Mouse (Mus musculus): ENCODE results near the gene Mapre1. TPM values are rescaled to one million over a fixed set of nuclear protein-coding genes. Genes with fewer than 3 reads are reported as not detected.

Mapre1 gene
- total RNA-seq, 1 experiment from 2014 or later: 134 TPM

Other genes starting within 250 kb of the Mapre1 start
- gene 4930404H24Rik, start 248.5 kb upstream of the Mapre1 start, total RNA-seq (2017): not detected in 2 replicates
- gene Nol4l, start 211.3 kb upstream of the Mapre1 start, total RNA-seq (2017): 5.2 and 8.1 TPM in 2 replicates
- gene Commd7, start 108.5 kb upstream of the Mapre1 start, total RNA-seq (2017): 37.0 and 55.8 TPM in 2 replicates
- 41.4 and 43.8 TPM in 2 replicates for gene Dnmt3b, start 91.8 kb upstream of the Mapre1 start, total RNA-seq (2017)
- not detected in 2 replicates for gene Dnmt3c, start 44.6 kb upstream of the Mapre1 start, total RNA-seq (2017)
- 0.19 TPM in 1 of 2 replicates, not detected in the other for gene Efcab8, start 38.7 kb downstream of the Mapre1 start, total RNA-seq (2017)
- not detected in 2 replicates for gene Sun5, start 129.8 kb downstream of the Mapre1 start, total RNA-seq (2017)
- not detected in 2 replicates for gene Bpifb2, start 133.8 kb downstream of the Mapre1 start, total RNA-seq (2017)
- gene Bpifb6, start 159.1 kb downstream of the Mapre1 start, total RNA-seq (2017): not detected in 2 replicates
- not detected in 2 replicates for gene Bpifb3, start 177.0 kb downstream of the Mapre1 start, total RNA-seq (2017)
- not detected in 2 replicates for gene Bpifb4, start 196.9 kb downstream of the Mapre1 start, total RNA-seq (2017)
- not detected in 2 replicates for gene Bpifa6, start 233.7 kb downstream of the Mapre1 start, total RNA-seq (2017)

All from hematopoietic stem cell, adult 5-6 weeks (primary cell).